Mouse (Mus musculus): ENCODE results near the gene Ap3b1.
"Not testable (repeated sequence)": the region's sequence is repeated elsewhere in the genome, so short reads cannot be mapped to it uniquely, and the experiment has no call there.

Ap3b1 gene

DNA sequence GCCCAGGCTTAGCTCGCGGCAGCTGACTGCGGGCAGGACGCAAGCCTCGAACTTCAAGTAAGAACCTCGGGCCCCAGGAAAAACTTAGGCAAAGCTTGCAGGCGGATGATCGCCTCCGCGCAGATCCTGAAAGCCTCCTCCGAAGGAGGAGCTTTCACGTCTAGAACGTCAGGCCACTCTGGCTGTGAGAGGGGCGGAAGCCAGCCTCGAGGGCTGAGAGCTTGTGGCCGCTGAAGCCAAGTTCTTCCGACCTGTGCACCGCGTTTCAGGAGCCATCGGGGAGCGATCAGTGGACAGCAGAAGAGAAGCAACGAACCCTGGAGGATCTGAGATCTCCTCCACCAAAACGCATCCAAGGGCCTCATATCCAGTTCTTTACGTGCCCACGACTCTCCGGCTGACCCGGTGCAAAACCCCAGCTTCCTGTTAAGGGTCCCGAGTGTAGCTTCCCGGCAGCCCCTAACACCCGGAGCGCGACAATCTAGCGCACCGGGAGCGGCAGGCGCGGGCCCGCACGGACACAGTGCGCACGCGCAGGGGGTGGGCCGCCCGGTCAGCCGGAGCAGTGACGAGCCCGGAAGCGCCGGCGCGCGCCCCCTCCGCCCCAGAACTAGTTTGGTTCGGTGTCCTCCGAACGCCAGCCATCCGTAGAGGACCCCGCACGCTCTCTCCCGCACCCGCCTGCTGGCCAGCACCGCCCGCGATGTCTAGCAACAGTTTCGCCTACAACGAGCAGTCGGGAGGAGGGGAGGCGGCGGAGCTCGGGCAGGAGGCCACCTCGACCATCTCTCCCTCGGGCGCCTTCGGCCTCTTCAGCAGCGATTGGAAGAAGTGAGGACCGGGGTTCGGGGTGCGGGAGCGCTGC lies at the start of gene Ap3b1:
Ap3b1 (plus strand) TSS at position 560 of the 865 bp plus-strand sequence.
- in situ Hi-C loops (cut with MboI, MseI): no loop called here

DNA sequence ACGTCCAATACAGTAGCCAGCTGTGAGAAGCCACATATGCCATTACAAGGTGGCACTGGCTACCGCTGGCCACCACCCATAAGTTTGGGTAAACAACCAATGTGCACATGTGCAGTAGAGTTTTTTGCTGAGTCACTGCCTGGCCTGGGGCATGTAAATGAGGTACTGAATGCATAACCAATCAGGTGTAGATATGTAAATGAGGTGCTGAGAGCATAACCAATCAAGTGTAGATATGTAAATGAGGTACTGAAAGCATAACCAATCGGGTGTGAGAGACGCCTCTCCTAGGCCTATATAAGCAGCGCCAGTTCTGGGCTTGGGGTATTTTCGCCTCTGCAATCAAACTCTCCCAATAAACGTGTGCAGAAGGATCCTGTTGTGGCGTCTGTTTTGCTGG lies 45.9 kb upstream of the Ap3b1 start:
- in situ Hi-C loops (cut with MboI, MseI): not testable (repeated sequence)

DNA sequence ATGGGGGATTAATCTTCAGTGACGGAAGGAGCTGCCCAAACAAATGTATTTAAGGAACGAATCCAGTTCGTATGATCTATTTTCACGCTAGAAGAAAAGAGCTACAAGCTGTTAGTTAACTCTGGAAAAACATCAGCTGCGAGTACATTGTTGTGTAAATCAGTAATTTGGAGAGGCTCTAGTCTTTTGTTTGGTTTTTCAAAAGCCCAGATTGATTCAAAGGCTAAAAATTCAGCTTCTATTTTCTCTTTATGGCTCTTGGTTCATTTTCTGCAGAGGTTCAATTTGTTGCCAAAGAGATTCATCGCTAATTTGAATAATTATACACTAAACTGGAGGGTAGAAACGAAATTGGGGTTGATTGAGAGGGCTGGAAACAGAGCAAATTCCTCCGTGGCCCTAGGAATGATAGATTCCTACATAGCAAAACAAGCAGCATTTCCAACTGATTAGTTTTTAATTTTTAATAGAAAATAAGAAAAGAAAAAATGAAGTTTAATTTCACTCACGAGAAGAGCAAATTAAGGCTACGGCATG lies 41.7 kb upstream of the Ap3b1 start:
- in situ Hi-C loops (cut with MboI, MseI): no loop called here

DNA sequence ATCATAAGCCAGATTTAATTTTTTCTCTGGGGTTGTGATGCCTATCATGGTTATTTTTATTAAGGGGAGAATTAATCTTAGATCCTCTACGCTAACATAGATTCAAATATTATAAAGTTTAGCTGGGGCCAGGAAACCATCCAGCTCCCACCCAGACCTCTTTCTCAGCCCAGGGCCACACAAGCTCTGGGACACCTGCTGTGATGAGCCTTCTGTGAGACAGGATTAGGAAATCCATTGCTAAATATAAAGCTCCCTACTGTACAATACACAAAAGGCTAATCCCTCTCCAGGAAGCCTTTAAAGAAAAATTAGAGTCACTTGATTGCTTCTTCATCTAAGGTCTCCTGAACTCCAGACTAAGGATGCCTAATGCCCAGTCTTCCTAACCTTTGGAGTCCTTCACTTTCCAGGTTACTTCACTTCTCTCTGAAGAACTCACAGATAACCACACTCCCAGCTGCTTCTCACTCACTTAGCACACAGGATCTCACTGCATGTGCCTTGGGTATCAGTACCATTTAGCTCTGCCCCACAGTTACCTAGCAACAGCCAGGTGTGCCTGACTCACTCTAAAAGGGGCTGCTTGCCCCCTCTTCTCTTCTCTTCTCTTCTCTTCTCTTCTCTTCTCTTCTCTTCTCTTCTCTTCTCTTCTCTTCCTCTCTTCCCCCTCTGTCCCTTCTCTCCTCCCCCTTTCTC lies 37.5 kb upstream of the Ap3b1 start:
- in situ Hi-C loops (cut with MboI, MseI): no loop called here

DNA sequence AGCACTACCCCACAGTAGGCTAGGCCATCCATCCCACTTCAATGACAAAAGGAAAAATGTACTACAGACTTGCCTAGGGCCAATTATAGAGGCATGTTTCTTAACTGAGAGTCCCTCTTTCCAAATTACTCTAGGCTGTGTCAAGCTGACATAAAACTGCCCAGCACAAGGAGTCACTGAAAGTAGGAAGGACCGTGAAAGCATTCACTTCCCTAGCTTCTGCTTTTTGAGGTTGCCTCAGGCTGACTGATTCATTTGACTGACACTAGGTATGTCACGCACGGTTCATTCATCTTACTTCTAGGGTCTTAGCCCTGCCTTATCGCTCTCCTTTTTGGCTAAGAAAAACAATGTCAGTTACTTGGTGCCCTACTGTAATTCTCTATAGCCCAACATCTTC lies 36.3 kb upstream of the Ap3b1 start:
- in situ Hi-C loops (cut with MboI, MseI): no loop called here

DNA sequence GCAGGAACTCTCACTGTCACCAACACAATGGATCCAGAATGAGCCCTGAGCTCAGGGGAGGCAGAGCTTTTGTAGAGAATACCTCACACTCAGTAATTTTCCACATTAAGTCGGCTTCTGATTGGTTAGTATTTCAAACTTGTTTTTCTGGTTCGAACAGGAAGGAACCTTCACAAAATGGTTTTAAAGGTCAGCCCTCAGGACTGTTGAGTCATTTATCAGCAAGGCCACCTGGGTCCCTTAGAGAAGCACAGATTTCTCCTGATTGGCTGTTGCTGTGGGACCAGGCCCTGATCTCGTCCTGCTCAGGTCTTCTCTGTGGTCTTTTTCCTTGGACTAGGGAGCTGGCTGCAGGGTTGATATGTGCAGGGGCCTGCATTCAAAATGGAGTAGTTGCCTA lies 30.7 kb upstream of the Ap3b1 start:
- in situ Hi-C loops (cut with MboI, MseI): no loop called here

DNA sequence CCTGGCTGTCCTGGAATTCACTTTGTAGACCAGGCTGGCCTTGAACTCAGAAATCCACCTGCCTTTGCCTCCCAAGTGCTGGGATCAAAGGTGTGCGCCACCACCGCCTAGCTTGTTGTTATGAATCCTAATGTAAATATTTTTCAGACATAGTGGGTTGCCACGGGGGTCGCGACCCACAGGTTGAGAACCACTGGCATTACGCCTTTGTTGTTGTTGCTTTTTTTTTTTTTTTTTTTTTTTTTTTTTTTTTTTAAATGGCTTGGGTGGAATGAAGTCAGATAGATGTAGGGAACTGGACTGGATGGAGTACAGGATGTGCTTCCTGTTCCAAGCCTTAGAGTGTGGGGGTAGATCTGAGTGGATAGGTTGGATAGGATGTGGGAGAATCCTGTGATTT lies 29.8 kb upstream of the Ap3b1 start:
- in situ Hi-C loops (cut with MboI, MseI): not testable (repeated sequence)

DNA sequence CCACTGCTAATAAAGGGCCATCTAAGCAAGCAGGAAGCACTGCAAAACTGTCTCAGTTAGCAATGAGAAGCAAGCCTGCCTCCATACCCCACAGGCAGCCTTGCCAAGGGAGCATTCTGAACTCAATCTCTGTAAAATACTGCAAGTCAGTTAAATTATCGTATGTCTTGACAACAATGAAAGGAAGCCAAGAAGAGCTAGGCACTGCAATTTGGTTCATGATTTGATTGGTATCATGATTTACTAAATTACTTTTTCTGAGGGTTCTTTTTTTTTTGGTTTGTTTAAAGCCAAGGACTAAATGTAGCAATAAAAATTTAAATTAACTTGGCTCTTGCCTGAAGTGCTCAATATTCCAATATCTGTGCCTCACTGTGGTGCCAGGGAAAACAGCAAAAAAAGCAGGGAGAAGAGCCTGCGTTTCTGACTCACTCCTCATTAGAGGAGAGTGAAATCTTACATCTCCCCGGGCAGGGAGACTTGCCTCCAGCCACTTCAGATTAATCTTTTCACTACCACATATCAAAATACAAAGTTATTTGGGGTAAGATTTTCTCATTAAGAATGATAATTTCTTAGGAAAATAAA lies 28.3 kb upstream of the Ap3b1 start:
- in situ Hi-C loops (cut with MboI, MseI): no loop called here

DNA sequence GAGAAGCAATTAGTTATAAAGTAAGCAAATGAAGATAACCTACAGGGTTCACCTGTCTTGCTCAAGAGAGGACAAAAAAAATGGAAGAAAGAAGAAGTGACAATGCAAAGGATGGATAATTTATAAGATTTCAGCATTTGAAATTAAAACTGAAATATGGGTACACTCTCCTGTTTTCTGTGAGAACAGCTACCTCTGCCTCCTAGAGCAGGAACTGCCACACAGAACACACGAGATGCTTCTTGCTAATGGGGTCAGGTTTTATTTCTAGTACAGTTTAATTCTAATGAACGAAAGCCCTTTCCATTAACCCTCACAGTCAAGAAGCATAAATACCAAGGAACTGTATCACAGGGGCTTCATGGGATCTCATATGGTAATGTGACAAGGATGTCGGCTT lies 20.4 kb upstream of the Ap3b1 start:
- in situ Hi-C loops (cut with MboI, MseI): no loop called here

DNA sequence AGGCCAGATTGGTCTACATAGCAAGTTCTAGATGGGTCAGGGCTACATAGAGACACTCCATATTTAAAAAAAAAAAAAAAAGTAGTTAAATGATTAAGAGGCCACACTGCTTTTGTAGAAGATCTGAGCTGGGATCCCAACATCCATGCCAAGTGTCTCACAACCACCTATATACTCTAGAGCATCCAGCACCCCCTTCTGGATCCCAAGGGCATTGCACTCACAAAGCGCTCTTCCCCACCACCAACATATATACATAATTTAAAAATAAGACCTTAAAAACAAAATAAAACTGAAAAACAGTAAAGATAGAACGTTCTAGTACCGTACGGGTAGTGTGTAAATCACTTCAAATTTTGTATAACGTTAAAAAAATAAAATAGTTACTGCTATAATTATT lies 15.6 kb upstream of the Ap3b1 start:
- in situ Hi-C loops (cut with MboI, MseI): no loop called here

DNA sequence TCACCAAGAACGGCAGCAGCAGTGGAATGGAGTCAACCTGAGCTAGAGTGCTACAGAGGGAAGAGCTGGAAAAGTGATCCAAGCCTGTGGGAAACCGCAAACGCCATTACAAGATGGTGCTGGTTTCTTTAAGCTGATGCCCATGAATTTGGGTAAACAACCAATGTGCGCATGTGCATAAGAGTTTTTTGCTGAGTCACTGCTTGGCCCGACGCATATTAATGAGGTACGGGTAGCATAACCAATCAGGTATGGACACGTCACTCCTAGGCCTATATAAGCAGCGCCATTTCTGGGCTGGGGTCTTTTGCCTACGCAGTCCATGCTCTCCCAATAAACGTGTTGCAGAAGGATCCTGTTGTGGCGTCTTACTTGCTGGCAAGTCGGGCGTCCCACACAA lies 14.2 kb upstream of the Ap3b1 start:
- in situ Hi-C loops (cut with MboI, MseI): not testable (repeated sequence)

DNA sequence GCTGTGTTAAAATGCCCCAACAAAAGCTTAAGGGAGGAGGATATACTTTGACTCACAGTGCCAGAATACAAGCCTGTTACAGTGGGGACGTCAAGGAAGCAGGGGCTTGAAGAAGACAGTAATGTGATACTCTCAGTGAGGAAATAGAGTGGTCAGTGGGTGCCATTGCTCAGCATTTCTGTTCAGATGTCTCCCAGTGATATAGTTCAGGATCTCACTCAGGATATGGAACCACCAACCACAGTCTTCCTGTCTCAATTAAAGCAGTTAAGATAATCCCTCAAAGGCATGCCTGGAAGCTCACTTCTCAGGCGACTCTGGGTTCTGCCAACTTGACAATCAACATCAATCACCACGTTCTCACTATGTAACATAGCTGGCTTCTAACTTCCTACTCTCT lies 4.2 kb upstream of the Ap3b1 start:
- in situ Hi-C loops (cut with MboI, MseI): no loop called here

DNA sequence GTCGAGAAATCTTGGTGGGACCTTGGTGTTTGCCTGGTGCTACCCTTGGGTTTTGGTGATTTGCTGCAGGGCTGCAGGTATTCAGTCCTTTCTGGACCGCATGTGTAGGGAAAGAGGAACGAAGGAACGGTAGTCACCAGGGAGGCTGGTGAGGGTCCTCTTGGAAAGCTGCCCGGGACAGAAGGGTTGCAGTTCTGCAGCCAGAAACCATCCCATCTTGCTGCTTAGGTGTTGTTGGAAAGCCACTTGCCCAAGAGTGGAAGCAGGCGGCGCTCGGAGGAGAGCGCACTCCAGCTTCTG lies 709 bp upstream of the Ap3b1 start:
- in situ Hi-C loops (cut with MboI, MseI): no loop called here

DNA sequence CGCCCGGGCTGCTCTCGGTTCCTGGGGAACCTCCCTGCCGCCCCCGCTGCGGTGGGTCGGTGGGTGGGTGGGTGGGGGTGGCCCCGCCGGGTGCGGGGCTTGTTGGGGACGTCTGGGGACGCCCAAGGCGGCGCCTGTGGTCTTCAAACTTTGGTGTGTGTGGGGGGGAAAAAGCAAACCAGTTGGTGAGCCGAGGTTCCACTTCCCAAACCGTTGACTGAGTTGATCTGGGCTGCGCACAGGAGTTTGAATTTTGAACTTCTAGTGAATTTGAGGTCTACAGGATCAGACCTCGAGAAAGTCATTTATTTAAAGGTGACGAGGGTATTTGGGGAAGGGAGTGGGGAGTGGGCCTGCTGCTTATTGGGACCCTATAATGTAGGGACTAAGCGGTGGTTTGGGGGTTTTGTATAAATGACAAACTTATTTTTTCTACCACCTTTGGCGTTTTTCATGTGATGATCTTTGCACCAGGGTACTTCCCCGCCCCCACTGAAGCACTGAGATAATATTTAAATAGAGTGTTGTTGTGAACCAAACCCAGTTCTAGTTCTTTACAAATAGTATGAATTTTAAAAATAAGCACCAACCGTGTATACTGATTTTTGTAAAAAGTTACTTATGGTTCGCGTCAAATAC lies 641 bp downstream of the Ap3b1 start:
- in situ Hi-C loops (cut with MboI, MseI): no loop called here

DNA sequence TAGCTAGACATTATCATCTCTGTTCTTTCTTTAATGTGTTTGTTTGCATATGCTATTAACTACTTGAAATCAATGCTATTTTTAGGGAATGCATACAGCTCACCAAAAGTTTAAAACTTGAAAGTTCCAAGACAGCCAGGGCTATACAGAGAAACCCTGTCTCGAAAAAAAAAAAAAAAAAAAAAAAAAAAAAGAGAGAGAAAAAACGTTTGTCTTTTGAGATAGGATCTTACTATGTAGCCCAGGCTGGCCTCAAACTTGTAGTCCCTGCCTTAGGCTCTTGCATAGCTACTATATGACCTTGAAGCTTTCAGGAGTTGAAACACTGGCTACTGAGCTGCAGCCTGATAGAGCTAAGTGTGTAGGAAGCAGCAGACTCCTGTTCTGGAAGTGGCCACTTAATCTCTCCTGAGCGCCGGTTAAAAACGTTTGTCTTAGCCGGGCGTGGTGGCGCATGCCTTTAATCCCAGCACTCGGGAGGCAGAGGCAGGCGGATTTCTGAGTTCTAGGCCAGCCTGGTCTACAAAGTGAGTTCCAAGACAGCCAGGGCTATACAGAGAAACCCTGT lies 2.3 kb downstream of the Ap3b1 start:
- in situ Hi-C loops (cut with MboI, MseI): not testable (repeated sequence)

DNA sequence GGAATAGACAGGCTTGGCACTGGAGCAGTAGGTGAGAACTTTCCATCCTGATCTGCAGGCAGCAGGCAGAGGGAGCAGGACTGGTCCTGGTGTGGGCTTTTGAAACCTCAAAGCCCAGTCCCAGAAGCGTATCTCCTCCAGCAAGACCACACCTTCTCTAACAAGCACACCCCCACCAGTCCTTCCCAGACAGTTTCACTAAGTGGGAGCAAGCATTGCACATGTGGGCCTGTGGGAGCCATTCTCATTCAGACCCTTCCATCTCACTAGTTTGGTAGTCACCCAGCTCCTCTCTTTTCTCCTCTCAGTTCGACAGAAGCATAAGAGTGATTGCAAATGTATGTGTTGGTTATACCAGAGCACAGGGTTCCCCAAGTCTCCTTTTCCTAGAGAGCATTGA lies 5.6 kb downstream of the Ap3b1 start:
- in situ Hi-C loops (cut with MboI, MseI): no loop called here

DNA sequence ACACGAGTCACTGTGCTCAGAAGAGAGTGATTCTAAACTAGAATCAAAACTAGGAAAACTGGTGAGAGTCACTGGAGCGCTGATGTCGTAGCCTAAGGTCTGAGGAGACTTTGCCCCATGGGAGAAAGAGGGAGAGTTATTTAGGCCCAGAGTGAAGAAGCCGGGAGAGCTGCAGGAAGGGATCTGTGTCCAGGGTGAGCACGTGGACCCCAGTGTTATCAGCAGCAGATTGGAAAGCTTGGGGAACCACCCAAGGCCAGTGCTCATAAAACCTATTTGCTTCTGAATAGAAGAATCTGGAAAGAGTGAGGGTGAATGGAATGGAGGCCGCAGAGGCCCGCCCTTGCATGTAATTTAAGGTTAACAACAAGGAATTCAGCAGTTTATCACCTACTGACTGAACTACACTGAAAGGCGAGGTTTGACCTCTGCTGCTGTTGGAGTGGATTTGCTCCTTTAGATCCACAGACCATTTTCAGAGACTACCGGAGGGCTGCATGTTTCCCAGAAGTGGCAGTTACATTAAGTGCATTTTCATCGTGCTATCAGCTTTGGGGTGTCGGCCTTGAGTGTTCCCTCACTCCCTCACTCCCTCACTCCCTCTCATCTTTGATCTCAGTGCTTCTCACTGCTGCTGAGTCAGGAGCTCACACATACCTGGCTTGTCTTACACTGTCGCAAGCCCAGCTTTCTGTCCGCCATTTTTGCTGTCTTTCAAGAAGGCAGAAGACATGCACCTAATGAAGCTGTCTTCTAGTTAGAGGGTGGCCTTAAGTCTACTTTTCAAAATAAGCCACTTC lies 6.5 kb downstream of the Ap3b1 start:
- in situ Hi-C loops (cut with MboI, MseI): no loop called here

DNA sequence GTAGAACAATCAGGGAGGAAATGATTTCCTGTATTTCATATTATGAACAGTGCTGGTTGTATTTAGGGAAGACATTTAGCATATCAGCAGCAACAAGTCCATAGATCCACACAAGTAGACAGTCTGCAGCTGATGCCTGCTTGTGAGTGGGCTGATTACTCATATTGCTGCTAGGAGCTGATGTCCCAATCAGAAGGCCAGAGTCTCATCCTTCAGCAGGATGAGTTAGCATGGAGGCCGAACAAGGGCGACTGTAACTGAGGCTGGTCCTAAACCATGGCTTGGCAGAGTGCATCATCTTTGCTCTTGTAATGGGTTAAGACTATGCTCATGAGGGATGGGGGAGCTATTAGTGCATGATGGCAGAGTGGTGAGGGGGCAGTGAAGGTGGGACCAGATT lies 9.1 kb downstream of the Ap3b1 start:
- in situ Hi-C loops (cut with MboI, MseI): no loop called here

DNA sequence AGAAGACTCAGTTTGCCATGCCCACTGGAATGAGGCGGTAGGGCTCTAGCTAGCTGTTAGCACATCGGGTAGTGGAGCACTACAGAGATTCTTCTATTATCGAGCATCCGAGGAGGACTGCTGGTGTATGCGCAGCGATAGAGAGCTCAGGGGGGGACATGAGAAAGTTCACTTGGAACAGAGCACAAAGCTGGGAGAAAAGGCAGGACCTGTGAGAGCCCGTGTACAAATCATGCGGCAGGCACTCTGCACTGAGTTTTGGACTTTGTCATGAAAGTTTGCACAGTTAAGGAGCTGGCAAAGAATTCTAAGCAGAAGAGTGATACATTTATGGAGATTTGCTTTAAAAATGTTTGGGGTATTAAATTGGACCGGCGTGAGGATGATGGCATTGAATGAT lies 11.8 kb downstream of the Ap3b1 start:
- in situ Hi-C loops (cut with MboI, MseI): no loop called here

DNA sequence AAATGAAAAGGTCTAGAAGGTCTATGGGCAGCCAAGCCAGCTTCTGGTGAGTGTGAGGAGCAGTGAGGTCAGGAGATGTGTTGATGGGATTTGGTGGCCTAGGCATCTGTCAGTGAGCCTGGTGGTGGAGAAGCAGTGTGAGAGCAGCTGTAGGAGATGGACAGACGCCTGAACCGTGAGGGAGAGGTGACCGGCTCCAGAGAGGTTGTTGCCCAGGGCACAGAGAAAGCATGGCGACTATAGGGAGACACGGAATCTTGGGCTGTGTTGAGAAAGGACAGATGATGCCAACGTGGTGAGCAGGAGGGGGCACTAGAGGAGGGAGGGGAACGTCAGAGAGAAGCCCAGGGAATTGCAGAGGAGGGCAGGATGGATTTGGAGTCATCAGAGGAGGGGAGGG lies 13.3 kb downstream of the Ap3b1 start:
- in situ Hi-C loops (cut with MboI, MseI): no loop called here

DNA sequence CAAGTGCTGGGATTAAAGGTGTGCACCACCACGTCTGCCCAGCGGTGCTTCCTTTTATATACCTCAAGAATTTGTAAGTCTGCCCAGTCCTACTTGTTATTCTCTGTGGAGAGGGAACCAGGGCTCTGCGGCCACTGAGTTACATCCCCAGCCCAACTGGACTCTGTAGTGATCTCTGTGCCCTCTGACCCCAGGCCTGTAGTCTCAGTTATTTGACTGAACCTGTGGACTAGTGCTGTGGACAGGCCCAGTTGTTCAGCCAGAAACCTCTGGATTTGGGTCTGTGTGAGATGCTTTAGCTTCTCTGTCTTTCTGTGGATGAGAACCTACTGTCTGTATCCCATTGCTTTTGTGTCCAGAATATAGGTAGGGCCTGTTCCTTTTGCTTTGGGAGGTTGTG lies 15.4 kb downstream of the Ap3b1 start:
- in situ Hi-C loops (cut with MboI, MseI): no loop called here

Data from T-helper 2 cell (primary cell).